Mouse (Mus musculus) c-Kit-positive CD71-positive TER-119-negative erythroid progenitor cells, embryonic 14.5 days (primary cell): ENCODE results near the gene Gosr2.
A peak's percentile ranks its signal among the peaks of the same experiment; 100 is the strongest.

Source experiments
- DNase-seq: peaks from one replicate; pipeline ENCODE4 v3.0.0-alpha.2; 2013; ENCODE audit warnings: low read depth

Gene Gosr2

GRCm38 (mm10) chr11:103697565-103698176 lies at the start of gene Gosr2:
TSS of gene Gosr2 (minus strand) at chr11:103697898.
- DNase-seq: peak; percentile 78

GRCm38 (mm10) chr11:103735046-103735781 lies 37.5 kb upstream of the Gosr2 start:
- DNase-seq: no peak

GRCm38 (mm10) chr11:103734411-103735045 lies 36.8 kb upstream of the Gosr2 start:
- DNase-seq: no peak

DNA sequence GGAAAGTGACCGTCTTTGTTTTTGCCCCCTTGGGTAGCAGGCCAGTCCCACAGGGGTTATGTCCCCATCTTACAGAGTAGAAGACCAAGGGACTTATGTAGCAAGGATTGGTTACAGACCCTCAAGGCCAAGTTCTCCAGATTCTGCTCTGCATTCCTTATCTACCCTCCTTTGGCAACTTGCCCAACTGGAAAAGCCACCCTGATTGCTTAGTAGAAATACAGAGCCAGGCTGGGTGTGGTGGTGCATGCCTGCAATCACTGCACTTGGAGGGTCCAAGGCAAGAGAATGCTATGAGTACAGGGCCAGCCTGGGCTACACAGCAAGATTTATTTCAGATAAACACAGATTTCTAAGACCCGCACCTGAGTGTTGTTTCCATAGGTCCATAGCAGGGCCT lies 36.3 kb upstream of the Gosr2 start:
- DNase-seq: no peak

- DNase-seq: no peak
Measured at GRCm38 (mm10) chr11:103733069-103733468, 35.4 kb upstream of the Gosr2 start.

DNA sequence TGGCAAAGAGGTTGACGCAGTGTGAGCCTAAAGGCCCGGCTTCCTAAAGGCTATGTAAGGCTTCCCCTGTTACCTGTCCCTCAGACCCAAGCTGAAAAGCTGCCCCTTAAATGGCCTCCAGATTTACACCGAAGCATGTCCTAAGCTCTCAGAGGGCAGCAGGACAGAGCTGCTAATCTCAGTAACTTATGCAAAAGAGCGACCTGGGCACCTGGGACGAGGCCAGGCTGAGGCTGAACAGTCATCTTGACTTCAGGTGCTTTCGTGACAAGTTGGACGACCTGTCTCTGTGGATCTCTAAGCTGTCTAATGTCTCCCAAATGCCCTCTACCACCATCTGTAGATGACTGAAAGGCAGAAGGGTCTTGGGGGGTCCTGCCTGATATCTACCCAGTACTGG lies 34.6 kb upstream of the Gosr2 start:
- no peak for DNase-seq

DNA sequence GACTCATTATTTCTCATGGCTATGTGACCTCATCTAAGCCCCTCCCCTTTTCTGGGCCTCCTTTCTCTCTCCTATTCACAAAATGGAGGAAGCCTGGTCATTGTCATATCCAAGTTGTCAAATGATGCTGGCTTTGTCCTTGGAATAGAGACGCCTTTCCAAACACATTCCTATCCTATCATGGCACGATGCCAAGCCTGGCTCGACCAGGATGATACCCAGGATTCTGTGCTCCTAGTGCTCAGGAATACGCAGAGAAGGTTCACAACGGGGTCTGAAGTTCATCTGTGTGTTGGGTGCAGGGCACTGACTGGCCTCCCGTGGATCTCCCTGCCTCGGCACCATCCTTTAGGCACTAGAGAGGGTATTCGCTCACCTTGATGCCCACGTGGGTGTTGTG lies 33.9 kb upstream of the Gosr2 start:
- no peak for DNase-seq

DNA sequence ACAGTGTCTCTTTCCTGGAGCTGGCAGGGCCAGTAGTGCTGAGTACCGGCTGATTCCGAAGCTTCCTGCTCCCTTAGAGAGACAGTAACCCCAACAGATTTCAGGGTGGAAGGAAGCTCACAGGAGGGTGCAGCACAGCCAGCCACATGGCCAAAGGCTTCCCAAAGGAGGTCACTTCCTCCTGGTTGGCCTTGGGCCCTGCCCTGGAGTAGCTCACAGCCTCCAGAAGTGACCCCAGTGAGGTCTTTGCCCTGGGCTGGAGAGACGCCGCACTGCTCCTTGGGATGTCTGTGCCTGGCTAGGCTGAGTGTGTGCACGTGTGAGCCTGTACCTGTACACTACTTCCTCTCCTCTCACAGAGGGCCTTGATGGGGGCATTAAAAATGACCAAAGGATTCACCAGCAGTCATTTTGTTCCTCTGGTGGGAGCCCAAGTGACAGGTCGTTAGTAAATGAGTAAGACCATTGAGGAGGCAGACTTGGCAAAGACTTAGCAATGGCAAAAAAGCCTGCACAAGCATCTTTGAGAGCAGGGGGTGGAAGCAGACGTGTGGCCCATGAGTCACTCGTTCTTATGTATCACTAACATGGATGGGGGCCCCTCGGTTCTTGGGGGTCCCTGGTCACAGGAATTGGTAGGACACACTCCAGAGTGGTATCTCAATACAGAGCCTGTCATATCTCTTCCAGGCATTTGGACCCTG lies 31.7 kb upstream of the Gosr2 start:
- no peak for DNase-seq

DNA sequence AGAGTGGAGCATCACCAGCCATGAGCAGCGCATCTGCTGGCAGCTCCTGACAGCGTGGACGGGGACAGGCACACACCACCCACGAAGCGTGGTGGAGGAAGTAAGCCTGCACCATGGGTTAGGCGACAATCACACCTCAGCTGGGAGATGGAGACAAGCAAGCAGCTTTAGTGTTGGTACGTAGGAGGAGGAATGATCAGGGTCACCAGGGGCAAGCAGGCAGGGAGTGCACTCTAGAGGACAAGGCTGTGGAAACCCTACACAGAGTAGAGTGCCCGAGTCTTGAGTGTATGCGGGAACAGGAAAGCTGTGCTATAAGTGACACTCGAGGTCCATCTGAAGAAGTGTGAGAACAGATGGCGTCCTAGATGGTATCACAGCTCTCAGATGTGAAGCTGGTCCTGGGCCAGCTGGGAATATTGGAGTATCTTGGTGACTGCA lies 26.7 kb upstream of the Gosr2 start:
- DNase-seq: no peak

DNA sequence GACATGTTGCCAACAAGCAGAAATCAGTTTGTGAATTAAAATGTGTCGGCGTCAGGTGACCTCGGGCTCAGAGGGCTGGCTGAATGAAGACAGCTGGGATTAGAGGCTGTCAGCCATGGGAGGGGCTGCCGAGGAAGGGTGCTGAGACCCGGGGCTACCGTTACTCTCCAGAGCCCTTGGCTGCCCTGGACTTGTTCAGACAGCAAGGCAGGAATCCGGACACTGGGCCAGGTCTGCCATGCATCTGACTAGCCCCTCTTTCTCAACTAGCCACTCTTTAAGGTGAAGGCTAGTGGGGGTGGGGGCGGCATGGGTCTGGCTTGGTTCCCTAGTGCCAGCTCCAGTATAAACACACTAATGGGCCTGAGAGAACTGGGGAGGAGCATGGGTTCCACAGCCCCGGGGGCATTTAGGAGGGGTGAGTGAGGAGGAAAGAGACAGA lies 24.4 kb upstream of the Gosr2 start:
- DNase-seq: no peak

- peak; percentile 21 for DNase-seq
Measured at GRCm38 (mm10) chr11:103721468-103722039, 23.9 kb upstream of the Gosr2 start.

DNA sequence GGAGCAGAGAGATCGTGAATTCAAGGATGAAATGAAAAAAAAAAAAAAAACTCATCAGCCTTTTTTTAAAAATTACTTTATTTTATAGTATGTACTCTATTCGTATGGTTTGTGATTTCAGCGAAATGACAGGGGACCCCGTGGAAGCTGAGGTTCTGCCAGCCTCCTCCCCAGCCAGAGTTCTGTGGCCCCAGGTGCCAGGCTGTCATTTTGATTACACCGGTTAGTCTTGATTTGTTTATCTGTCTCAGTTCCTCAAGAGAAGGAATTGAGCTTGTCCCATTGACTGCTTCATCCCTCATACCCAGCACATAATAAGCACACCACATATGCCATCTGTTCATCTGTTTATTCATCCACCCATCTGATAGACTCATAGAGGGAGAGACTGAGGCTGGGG lies 21.7 kb upstream of the Gosr2 start:
- no peak for DNase-seq

- no peak for DNase-seq
Measured at GRCm38 (mm10) chr11:103716971-103717370, 19.3 kb upstream of the Gosr2 start.

GRCm38 (mm10) chr11:103714074-103714473 lies 16.4 kb upstream of the Gosr2 start:
- DNase-seq: no peak

GRCm38 (mm10) chr11:103711851-103712587 lies 14.3 kb upstream of the Gosr2 start:
- DNase-seq: no peak

GRCm38 (mm10) chr11:103709982-103710381 lies 12.3 kb upstream of the Gosr2 start:
- DNase-seq: no peak

DNA sequence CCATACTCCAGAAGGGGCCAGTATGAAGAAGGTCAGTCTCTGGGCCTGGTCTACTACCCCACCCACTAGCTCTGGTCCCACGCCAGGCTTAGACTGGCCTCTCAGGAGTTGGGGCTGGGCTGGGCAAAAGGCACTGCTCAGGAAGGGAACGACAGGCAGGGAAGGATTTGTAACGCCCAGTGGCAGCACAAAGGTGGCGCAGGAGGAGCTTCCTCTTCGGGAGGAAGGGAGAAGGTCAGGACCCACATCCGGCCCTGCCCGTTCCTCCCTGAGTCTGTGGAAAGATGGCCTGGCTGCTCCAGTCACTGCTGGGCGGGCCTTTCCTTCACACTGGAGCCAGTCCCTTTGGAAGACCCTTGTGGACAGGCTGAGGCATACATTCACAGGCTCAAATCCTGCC lies 9.3 kb upstream of the Gosr2 start:
- no peak for DNase-seq

DNA sequence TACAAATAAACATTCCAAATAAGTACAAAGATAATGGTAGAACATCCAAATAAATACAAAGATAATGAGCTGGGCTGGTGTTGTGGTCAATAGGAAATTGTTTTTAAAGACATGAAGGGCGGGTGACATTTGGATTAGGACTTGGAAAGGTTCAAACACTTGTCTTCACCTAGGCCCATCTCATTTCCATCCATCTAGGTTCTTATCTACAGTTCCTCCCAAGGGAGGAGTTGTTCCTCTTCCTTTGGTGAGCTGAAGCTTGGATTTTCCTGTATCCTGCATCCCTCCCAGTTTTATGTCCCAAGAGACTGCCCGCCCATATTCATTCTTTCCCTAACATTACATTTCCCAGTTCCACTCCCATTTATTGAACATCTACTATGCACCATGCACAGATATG lies 528 bp upstream of the Gosr2 start:
- no peak for DNase-seq

DNA sequence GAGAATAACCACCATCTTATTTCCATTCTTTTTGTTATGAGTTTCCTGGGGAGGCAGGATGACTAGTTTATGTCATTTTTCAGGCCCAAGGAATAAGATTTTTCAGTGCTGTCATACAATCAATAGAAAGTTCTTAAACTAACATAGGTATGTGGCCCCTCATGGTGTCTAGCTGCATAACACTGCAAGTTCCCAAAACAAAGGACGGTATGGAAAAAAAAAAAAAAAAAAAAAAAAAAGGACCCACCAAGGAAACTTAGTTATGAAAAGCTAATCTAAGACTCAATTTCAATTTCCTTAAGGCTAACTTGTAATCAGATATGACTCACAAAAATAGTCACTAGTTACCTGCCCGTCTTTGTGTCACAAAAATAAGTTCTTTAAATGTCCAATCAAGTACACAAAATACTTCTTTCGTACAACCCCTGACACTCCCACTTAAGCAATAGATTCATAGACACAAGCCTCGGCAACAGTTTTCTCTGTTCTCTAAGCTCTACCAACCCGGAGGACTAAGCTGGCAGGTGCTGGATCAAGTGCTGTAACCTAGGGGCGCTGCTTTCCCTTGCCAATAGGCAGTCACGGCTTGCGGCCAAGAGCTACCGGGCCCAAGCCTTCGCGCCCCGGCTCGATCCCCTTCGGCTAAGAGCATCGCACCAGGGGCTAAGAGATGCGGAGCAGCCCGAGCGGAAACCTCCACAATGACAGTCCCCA lies 690 bp downstream of the Gosr2 start:
- DNase-seq: peak; percentile 33

- DNase-seq: no peak
Measured at GRCm38 (mm10) chr11:103693241-103693640, 4.5 kb downstream of the Gosr2 start.

- DNase-seq: no peak
Measured at GRCm38 (mm10) chr11:103691036-103691435, 6.7 kb downstream of the Gosr2 start.
